Mouse (Mus musculus) hematopoietic stem cell, adult 5-6 weeks (primary cell): ENCODE results near the gene Smim12. TPM values are rescaled to one million over a fixed set of nuclear protein-coding genes. Genes with fewer than 3 reads are reported as not detected.

Experiments
- ATAC-seq, 2 experiments: fragments of 125-278 bp in 1 of 2; replicated peaks in 1 of 2; 2 replicates each; pipeline ENCODE4 v1.8.0; 2016 to 2017; ENCODE audit warnings: inconsistent platforms in 2 of 2, mild to moderate bottlenecking in 2 of 2, moderate number of reproducible peaks in 2 of 2, low read depth in 1 of 2, moderate TSS enrichment in 1 of 2; ENCODE audit not compliant: low FRiP score in 2 of 2, poor library complexity in 2 of 2, severe bottlenecking in 2 of 2, insufficient read depth in 1 of 2, low TSS enrichment in 1 of 2
- total RNA-seq: library from RNA; stranded (forward); fragments of 172-1452, 232-1000 nt; gene quantifications from 2 replicates; pipeline ENCODE4 v1.2.3, GENCODE M21; 2017

Gene Smim12
- 28.2 and 32.8 TPM in 2 replicates for total RNA-seq

- peak; percentile 94 to 97 for ATAC-seq
These were observed at the start of gene Smim12 for GRCm38 (mm10) chr4:127243552-127243951. Gene Smim12 (plus strand): TSS chr4:127243784.

- ATAC-seq = no peak
These were observed 48.9 kb upstream of the Smim12 start for GRCm38 (mm10) chr4:127194477-127195269.

DNA sequence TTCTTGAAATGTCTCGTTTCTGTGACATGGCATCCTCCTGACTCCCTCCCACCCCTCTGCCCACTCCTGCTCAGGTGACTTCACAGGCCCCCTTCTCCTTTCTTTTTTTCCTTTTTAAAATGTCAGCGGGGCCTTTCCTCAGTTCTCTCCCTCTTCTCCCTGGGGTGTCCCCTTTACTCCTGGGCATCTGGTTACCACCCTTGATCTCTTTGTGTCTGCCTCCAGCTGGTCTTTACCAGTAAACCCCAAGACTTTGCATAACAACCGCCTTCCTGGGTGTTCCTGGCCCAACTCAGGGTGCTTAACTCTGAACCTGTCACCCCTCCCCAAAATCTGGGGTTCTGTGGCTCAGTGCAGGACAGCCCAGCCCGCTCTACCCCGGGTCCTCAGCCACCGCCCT is 45.0 kb upstream of the Smim12 start:
- ATAC-seq = no peak

- ATAC-seq = no peak
These were observed 44.2 kb upstream of the Smim12 start for GRCm38 (mm10) chr4:127199406-127199805.

- no peak for ATAC-seq
These were observed 43.3 kb upstream of the Smim12 start for GRCm38 (mm10) chr4:127200164-127200722.

- no peak for ATAC-seq
These were observed 42.6 kb upstream of the Smim12 start for GRCm38 (mm10) chr4:127200769-127201617.

DNA sequence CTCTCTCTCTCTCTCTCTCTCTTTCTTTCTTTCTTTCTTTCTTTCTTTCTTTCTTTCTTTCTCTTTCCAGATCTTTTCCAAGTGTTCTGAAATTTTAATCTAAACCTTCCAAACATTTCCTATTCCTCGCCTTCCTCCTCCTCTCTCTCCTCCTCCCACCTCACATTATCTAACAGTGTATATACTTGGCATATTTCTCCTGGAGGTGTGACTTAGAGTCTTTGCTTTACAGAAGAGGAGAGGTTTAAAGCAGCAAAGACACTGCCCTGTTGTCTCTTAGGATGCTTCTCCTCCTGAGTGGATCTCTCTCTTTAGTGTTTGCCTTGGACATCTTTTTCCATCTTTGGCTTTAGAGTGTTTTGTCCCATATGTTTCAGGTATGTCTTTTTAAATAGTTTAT is 40.5 kb upstream of the Smim12 start:
- no peak for ATAC-seq

GRCm38 (mm10) chr4:127211318-127211717 is 32.3 kb upstream of the Smim12 start:
- ATAC-seq = no peak

DNA sequence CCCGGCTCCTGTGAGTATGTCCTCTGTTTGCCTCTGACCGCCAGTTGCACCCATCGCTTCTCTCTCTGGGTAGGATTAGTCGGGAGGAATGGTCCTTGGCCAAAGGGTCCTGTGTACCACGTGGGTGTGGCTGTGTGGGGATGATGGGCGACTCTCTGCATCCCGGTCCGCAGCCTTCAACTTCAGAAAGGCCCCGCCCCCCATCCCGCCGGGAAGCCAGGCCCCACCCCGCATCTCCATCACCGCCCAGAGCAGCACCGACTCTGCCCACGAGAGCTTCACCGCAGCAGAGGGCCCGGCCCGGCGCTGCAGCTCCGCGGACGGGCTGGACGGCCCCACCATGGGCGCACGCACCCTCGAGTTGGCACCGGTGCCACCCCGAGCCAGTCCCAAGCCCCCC is 29.1 kb upstream of the Smim12 start:
- no peak for ATAC-seq

- ATAC-seq = no peak
These were observed 28.5 kb upstream of the Smim12 start for GRCm38 (mm10) chr4:127215103-127215502.

- ATAC-seq = no peak
These were observed 27.8 kb upstream of the Smim12 start for GRCm38 (mm10) chr4:127215799-127216198.

DNA sequence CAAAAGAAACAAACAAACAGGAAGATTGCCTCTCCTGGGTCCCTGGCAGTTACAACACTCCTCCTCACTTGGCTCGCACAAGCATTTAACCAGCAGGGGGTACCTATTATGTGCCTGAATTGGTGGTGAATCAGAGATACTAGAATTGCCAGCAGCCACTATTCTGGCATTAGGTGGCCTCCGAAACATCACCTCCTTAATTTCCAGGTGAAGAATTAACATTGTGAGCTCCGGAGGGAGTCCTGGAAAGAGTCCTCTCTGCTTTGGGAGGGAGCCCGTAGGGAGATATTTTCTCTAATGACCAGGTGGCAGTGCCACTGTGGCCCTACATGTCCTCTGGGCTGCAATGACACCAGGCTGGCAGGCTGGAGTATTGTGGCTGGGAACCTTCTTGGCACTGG is 27.3 kb upstream of the Smim12 start:
- no peak for ATAC-seq

GRCm38 (mm10) chr4:127217048-127217447 is 26.5 kb upstream of the Smim12 start:
- ATAC-seq = no peak

- no peak for ATAC-seq
These were observed 20.3 kb upstream of the Smim12 start for GRCm38 (mm10) chr4:127223291-127223690.

- ATAC-seq = no peak
These were observed 19.8 kb upstream of the Smim12 start for GRCm38 (mm10) chr4:127223755-127224154.

GRCm38 (mm10) chr4:127224444-127225100 is 19.0 kb upstream of the Smim12 start:
- ATAC-seq = 0 out of 4 replicates have a peak, but pooled peaks of 1 of the 2 experiments have one; percentile 12

- ATAC-seq = no peak
These were observed 17.5 kb upstream of the Smim12 start for GRCm38 (mm10) chr4:127226067-127226466.
